Mouse (Mus musculus) layer of hippocampus, postnatal 10 days (tissue): ENCODE measurements around the gene Scgb1a1. TPM values are rescaled to one million over a fixed set of nuclear protein-coding genes. Genes with fewer than 3 reads are reported as not detected.
"Not testable (repeated sequence)": the region's sequence is repeated elsewhere in the genome, so short reads cannot be mapped to it uniquely, and the experiment has no call there.

Experiments used
- DNase-seq, 2 experiments: peaks; one replicate each; pipeline ENCODE4 v3.0.0; 2021; ENCODE audit warnings: low spot score in 2 of 2
- total RNA-seq, 2 experiments: library from RNA; stranded (reverse); gene quantifications; 2 replicates each; pipeline ENCODE4 v1.2.3; 2021

Scgb1a1 gene
- total RNA-seq, 2 experiments from 2014 or later: not detected

DNA sequence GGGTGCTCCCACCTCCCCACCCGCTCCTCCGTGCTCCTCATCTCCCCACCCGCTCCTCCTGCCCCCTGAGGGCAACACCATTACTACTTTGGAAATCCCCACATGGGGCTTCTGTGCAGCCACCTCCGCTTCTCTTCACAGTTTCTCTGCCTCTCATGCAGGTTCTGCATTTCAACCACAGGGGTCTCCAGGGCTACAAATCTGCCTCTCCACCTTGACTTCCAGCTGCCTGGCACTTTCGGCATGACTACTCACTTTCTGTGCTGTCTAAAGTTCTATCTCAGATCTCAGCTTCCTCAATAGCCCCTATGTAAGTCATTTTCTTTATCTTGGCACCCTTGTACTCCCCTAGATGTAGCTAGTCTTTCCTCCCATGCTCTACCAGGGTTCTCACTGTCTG lies 20.5 kb downstream of the Scgb1a1 start:
- no peak for DNase-seq

- peak in 1 of 2 experiments; percentile 36 for DNase-seq
Measured at GRCm38 (mm10) chr19:9065621-9066561, 21.9 kb downstream of the Scgb1a1 start.

DNA sequence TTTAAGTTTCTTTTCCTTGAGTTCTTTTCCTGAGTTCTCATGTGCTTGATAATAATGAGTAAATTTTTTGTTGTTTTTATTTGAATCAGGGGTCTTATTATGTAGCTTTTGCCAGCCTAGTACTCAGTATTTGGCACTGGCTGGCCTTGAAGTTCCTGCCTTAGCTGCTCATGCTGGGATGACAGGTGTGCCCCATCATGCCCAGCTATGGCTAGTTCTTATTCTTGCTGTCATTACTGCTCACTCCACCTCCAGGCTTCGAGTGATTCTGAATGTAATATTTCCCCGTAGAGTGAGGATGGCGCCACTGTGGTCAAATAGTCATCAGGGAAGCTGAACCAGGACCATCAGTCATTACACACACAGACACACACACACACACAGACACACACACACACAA lies 23.9 kb downstream of the Scgb1a1 start:
- no peak for DNase-seq

- no peak for DNase-seq
Measured at GRCm38 (mm10) chr19:9062822-9063221, 24.9 kb downstream of the Scgb1a1 start.

- DNase-seq: no peak
Measured at GRCm38 (mm10) chr19:9061221-9061893, 26.4 kb downstream of the Scgb1a1 start.

- DNase-seq: no peak
Measured at GRCm38 (mm10) chr19:9060103-9060502, 27.7 kb downstream of the Scgb1a1 start.

DNA sequence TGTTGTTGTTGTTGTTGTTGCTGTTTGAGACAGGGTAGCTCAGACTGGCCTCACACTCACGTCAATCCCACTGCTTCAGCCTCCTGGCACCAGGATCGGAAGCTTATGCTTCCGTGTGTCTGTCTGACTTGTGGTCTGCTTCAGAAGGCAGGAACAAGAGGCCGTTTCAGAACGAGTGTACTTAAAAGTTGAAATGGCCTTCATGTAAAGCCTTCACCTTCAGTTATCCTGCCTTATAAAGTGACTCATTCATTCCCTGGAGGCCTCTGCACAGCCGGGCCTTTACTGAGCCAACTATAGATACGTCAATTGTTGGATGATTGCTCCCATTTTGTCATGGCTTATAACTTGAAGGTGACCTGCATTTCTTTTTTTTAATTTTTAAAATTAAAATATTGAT lies 28.4 kb downstream of the Scgb1a1 start:
- DNase-seq: no peak

- no peak for DNase-seq
Measured at GRCm38 (mm10) chr19:9058944-9059343, 28.8 kb downstream of the Scgb1a1 start.

DNA sequence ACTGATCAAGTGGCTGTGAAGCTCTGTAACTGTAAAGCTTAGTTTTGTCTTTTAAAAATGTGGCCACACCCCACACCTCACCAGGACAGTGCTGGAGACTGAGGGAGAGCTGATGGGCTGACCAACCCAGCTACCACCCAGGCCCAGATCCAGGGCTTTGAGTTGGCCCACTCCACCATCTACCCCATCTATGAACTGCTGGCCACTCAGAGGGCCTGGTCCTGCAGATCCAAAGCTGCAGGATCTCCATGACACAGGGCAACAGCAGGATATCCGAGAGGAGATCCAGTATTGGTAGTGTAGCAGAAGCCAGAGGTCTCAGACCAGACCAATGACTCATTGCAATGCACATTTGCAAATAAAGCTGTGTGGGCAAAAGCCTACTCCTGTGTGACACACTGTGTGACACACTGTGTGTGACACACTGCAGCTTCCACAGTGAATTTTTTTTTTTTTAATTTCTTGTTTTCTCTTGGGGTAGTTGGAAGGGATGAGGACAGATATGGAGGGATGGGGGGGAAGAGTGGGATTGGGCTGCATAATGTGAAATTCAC lies 29.4 kb downstream of the Scgb1a1 start:
- no peak for DNase-seq

DNA sequence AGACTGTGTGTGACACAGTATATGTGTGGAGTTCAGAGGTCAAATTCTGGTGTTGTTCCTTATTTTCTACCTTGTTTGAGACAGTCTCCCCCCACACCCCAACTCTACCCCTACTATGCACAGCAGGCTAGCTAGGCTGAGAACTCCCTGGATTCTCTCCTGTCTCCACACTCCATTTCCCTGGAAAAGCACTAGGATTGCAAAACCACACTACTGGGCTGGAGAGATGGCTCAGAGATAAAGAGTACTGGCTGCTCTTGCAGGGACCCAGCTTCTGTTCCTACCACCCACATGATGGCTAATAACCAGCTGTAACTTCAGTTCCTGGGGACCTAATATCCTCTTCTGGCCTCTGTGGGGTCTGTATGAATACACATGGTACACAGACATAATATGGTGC lies 30.1 kb downstream of the Scgb1a1 start:
- DNase-seq: no peak

- DNase-seq: no peak
Measured at GRCm38 (mm10) chr19:9055703-9056355, 31.9 kb downstream of the Scgb1a1 start.

GRCm38 (mm10) chr19:9055153-9055552 lies 32.6 kb downstream of the Scgb1a1 start:
- DNase-seq: peak in 1 of 2 experiments; percentile 32

GRCm38 (mm10) chr19:9052803-9053431 lies 34.8 kb downstream of the Scgb1a1 start:
- DNase-seq: no peak

DNA sequence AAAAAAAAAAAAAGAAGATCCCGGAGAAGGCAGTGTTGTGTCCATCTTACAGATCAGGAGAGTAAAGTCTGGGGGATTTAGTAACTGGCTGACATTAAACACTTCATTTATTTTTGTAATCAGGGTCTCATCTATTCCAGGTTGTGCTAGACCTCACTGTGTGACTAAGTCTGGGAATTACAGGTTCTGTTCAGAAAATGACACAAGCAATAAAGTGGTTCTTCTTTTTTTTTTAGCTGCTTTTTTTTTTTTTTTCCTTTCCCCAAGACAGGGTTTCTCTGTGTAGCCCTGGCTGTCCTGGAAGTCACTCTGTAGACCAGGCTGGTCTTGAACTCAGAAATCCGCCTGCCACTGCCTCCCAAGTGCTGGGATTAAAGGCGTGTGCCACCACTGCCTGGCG lies 35.8 kb downstream of the Scgb1a1 start:
- not testable (repeated sequence) for DNase-seq

GRCm38 (mm10) chr19:9050294-9051229 lies 37.2 kb downstream of the Scgb1a1 start:
- no peak for DNase-seq

DNA sequence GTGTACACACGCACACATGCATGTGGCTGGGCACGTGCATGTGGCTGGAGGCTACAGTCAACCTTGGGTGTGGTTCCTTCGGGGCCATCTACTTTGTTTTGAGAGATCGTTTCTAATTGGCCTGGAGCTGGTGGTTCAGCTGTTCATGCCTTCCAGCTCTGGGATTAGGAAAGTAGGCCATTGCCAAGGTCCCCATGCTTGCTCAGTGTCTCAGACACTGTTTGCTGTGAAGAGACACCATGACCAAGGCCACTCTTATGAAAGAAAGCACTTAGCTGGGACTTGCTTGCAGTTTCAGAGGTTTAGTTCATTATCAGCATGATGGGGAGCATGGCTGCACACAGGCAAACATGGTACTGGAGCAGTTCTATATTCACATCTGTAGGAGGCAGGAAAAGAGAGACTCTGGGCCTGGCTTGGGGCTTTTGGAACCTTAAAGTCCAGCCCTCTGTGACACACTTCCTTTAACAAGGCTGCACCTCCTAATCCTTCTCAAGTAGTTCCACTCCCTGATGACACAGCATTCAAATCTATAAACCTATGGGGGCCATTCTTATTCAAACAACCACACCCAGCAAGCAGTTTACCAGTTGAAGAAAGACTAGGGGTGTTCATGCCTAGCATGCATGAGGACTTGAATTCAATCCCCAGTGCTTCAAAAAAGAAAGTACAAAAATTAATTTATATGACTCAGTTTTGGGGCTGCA lies 38.6 kb downstream of the Scgb1a1 start:
- DNase-seq: no peak

- DNase-seq: no peak
Measured at GRCm38 (mm10) chr19:9047946-9048387, 39.8 kb downstream of the Scgb1a1 start.

GRCm38 (mm10) chr19:9047207-9047945 lies 40.4 kb downstream of the Scgb1a1 start:
- no peak for DNase-seq
